Mouse (Mus musculus) adrenal gland, adult (tissue): ENCODE measurements around the gene Inpp5a.

ENCODE experiments used
- DNase-seq, 2 experiments: peaks; one replicate each; pipeline ENCODE4 v3.0.0; 2022 to 2023; ENCODE audit warnings: low spot score in 1 of 2; ENCODE audit not compliant: inconsistent age in 2 of 2

The Inpp5a gene

GRCm38 (mm10) chr7:139388670-139389212, at the start of gene Inpp5a:
TSS of gene Inpp5a (plus strand) at chr7:139389109.
- peak; percentile 99 to 100 for DNase-seq

- peak; percentile 40 to 77 for DNase-seq
Observed at GRCm38 (mm10) chr7:139339184-139339583, 49.7 kb upstream of the Inpp5a start.

- peak in 1 of 2 experiments; percentile 22 for DNase-seq
Observed at GRCm38 (mm10) chr7:139341020-139341660, 47.8 kb upstream of the Inpp5a start.

GRCm38 (mm10) chr7:139342809-139343208, 46.1 kb upstream of the Inpp5a start:
- DNase-seq, result peak in 1 of 2 experiments; percentile 35

- DNase-seq, result no peak
Observed at GRCm38 (mm10) chr7:139347051-139347450, 41.9 kb upstream of the Inpp5a start.

- peak in 1 of 2 experiments; percentile 72 for DNase-seq
Observed at GRCm38 (mm10) chr7:139350606-139351005, 38.3 kb upstream of the Inpp5a start.

- DNase-seq, result peak in 1 of 2 experiments; percentile 78
Observed at GRCm38 (mm10) chr7:139354370-139355139, 34.4 kb upstream of the Inpp5a start.

GRCm38 (mm10) chr7:139357043-139357442, 31.9 kb upstream of the Inpp5a start:
- DNase-seq, result no peak

- DNase-seq, result peak; percentile 54 to 88
Observed at GRCm38 (mm10) chr7:139359906-139360305, 29.0 kb upstream of the Inpp5a start.

GRCm38 (mm10) chr7:139360890-139361559, 27.9 kb upstream of the Inpp5a start:
- peak; percentile 78 to 88 for DNase-seq

- no peak for DNase-seq
Observed at GRCm38 (mm10) chr7:139361799-139362198, 27.1 kb upstream of the Inpp5a start.

GRCm38 (mm10) chr7:139362514-139362913, 26.4 kb upstream of the Inpp5a start:
- DNase-seq, result no peak

- peak in 1 of 2 experiments; percentile 79 for DNase-seq
Observed at GRCm38 (mm10) chr7:139363281-139364004, 25.5 kb upstream of the Inpp5a start.

- peak; percentile 89 to 96 for DNase-seq
Observed at GRCm38 (mm10) chr7:139364005-139364557, 24.8 kb upstream of the Inpp5a start.

- DNase-seq, result peak; percentile 58 to 71
Observed at GRCm38 (mm10) chr7:139364936-139365830, 23.7 kb upstream of the Inpp5a start.

- DNase-seq, result no peak
Observed at GRCm38 (mm10) chr7:139366131-139366530, 22.8 kb upstream of the Inpp5a start.

GRCm38 (mm10) chr7:139366549-139366948, 22.4 kb upstream of the Inpp5a start:
- DNase-seq, result peak; percentile 52 to 76

- DNase-seq, result no peak
Observed at GRCm38 (mm10) chr7:139368218-139368617, 20.7 kb upstream of the Inpp5a start.

- DNase-seq, result peak; percentile 75 to 93
Observed at GRCm38 (mm10) chr7:139368722-139369380, 20.1 kb upstream of the Inpp5a start.
